Mouse (Mus musculus): ENCODE results near the gene Abhd13.

- TF ChIP-seq POLR2A (IDR thresholded peaks at IDR 0.05; ENCODE audit: insufficient read depth, low read depth, low read length) (no peak), CTCF (IDR thresholded peaks at IDR 0.05; ENCODE audit: insufficient read depth, low read depth, low read length) (no peak)
Measured at GRCm38 (mm10) chr8:9980188-9980587, 2.7 kb downstream of the Abhd13 start.

Measured in olfactory bulb, adult 2 months (tissue).